Mouse (Mus musculus) hindbrain, embryonic 16.5 days (tissue): Measurements from ENCODE around the gene Ovol2. TPM values are rescaled to one million over a fixed set of nuclear protein-coding genes. Genes with fewer than 3 reads are reported as not detected.

Source experiments
- ATAC-seq: fragments of 200-750 bp; cut with Nextera tagmentation; 2 replicates; pipeline ENCODE4 v1.8.0; 2017; ENCODE audit warnings: moderate TSS enrichment, moderate library complexity
- H3K27ac ChIP-seq: fragments of 300-500 bp; sonication (generic); 2 replicates; pipeline ENCODE4 v1.5.1; 2014; ENCODE audit warnings: low read depth, mild to moderate bottlenecking, control low read depth, low read length, moderate library complexity
- H3K27me3 ChIP-seq: fragments of 300-500 bp; sonication (generic); replicated peaks from 2 replicates; pipeline ENCODE4 v1.6.1; 2014; ENCODE audit warnings: low read length; ENCODE audit not compliant: control insufficient read depth, insufficient read depth
- H3K36me3 ChIP-seq: fragments of 300-500 bp; sonication (generic); 2 replicates; pipeline ENCODE4 v1.6.1; 2014; ENCODE audit warnings: mild to moderate bottlenecking, low read length, moderate library complexity, mixed read lengths; ENCODE audit not compliant: control insufficient read depth, insufficient read depth
- H3K4me1 ChIP-seq: fragments of 300-500 bp; sonication (generic); 2 replicates; pipeline ENCODE4 v1.6.1; 2014; ENCODE audit warnings: low read depth, low read length; ENCODE audit not compliant: control insufficient read depth, insufficient read depth
- H3K4me2 ChIP-seq: fragments of 300-500 bp; sonication (generic); 2 replicates; pipeline ENCODE4 v1.6.1; 2014; ENCODE audit warnings: mild to moderate bottlenecking, low read length, control low read depth, moderate library complexity
- H3K4me3 ChIP-seq: fragments of 300-500 bp; sonication (generic); 2 replicates; pipeline ENCODE4 v1.5.1; 2014; ENCODE audit warnings: mild to moderate bottlenecking, low read length, control low read depth, moderate library complexity
- H3K9ac ChIP-seq: fragments of 300-500 bp; sonication (generic); 2 replicates; pipeline ENCODE4 v1.6.1; 2014; ENCODE audit warnings: low read depth, mild to moderate bottlenecking, control low read depth, low read length, moderate library complexity
- H3K9me3 ChIP-seq: fragments of 300-500 bp; sonication (generic); 2 replicates; pipeline ENCODE4 v1.6.1; 2014; ENCODE audit warnings: mild to moderate bottlenecking, low read length, moderate library complexity; ENCODE audit not compliant: control insufficient read depth
- WGBS: fragments of 180-500 bp; shearing (Covaris S2); extraction: QIAGEN DNeasy Blood & Tissue Kit; methylation state at CpG from one replicate; pipeline ENCODE4 v1.1.7; 2014; 5-methylcytosine and 5-hydroxymethylcytosine counted together
- polyA plus RNA-seq: library from polyadenylated mRNA; unstranded; fragments of >200 nt; fragmentation: Nextera tagmentation; extraction: Ambion mirVana; gene quantifications from 2 replicates; pipeline ENCODE4 v1.2.1, GENCODE M21; 2015

Ovol2 gene
- polyA plus RNA-seq, 1 experiment from 2014 or later: not detected

DNA sequence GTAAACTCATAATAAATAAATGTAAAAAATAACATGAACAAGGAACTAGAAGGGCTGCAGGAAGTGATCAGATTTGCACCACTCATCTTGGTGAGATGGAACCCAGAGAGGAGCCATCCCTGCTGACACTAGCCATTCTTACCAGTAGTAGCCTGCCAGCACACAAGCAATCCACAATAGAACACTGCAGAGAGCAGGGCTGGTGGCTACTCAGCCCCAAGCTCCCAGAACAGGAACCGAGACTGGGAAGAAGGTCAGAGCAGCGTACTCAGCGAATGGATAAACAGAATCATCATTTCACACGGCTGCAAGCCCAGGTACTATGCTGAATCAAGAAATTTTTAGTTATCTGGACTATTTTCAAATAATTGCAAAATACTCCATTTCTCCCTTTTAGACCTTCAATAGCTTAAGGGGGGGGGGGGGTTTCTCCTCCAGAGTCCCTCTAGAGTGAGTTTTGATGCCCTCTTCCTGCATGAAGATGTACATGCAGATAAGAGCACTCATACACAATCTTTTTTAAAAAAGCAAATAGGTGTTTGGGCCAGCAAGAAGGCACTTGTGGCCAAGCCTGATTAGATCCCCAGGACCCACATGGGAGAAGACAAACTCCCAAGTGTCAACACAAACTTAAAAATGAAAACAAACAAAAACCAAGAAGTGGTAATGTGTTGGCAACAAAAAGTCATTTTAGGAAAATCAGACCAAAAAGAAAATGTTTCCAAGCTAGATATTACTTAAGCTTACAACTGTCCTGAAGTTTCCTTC lies 65.8 kb downstream of the Ovol2 start:
- Histone ChIP-seq H3K36me3 (no peaks in the 10 kb centered on the region), H3K27ac (no peak overlapping the region), H3K9me3 (no peaks in the 10 kb centered on the region), H3K27me3 (no peaks in the 10 kb centered on the region), H3K4me3 (no peak overlapping the region), H3K4me1 (peaks cover 19% of the 10 kb centered on the region), H3K4me2 (no peak overlapping the region), H3K9ac (no peak overlapping the region)
- WGBS: 43% methylated on average over 4 of the region's 4 CpGs
- no peak for ATAC-seq

DNA sequence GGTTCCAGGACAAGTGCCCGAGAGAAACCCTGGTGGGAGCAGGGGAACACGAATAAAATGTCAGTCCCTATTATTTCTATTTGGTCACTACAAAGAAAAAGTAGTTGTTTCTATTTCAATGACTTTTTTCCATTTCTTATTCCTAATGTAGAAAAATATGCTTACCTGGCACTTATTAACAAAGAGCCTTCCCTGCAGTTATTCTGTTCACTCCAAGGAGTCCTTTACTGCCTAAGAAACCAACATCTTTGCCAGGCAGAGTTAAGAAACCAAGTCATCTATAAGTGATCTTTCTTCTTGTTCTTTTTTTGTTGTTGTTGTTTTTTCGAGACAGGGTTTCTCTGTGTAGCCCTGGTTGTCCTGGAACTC lies 66.8 kb downstream of the Ovol2 start:
- no peaks in the 10 kb centered on the region for H3K9me3 ChIP-seq
- H3K4me1 ChIP-seq: peaks cover 19% of the 10 kb centered on the region
- no peak overlapping the region for H3K27ac ChIP-seq
- ATAC-seq: no peak
- H3K4me2 ChIP-seq: no peak overlapping the region
- peaks cover 3% of the 10 kb centered on the region; the same call in 1 of the 2 replicates for H3K36me3 ChIP-seq
- H3K9ac ChIP-seq: no peak overlapping the region
- WGBS: 78% methylated on average over 3 of the region's 3 CpGs
- H3K4me3 ChIP-seq: no peak overlapping the region
- no peaks in the 10 kb centered on the region for H3K27me3 ChIP-seq

DNA sequence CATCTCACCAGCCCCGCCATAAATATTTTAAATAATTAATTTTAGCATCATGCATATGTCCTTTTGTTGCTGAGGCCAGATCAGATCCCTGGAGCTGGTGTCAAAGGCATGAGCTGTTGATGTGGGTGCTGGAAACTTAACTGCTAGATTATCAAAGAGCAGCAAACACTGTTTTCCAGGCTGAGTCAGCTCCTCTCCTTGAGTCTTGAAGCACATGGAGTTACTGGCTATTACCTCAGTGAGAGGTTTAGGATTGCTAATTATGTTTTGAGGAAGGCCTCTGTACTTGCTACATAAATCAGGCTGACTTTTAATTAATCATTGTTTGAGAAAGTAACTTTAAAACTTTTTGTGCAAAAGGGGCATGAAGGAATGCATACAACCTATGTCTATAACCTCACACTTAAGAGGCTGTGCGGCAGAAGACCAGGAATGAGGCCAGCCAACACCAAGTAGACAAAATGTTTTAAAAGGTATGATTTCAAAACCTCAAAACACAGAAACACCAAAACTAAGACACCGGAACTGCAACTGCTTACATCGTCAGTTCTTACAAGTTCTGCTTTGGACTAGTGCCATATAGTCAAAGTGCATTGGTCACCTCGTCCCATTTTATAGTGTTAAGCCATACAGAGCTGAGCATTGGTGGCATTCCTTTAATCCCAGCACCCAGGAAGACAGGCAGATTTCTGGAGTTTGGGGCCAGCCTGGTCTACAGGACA lies 67.4 kb downstream of the Ovol2 start:
- H3K36me3 ChIP-seq: peaks cover 3% of the 10 kb centered on the region; the same call in 1 of the 2 replicates
- H3K27me3 ChIP-seq: no peaks in the 10 kb centered on the region
- H3K9me3 ChIP-seq: no peaks in the 10 kb centered on the region
- H3K27ac ChIP-seq: no peak overlapping the region
- WGBS: 73% methylated on average over 5 of the region's 5 CpGs
- ATAC-seq: no peak
- H3K9ac ChIP-seq: no peak overlapping the region
- H3K4me1 ChIP-seq: peaks cover 19% of the 10 kb centered on the region
- no peak overlapping the region for H3K4me3 ChIP-seq
- H3K4me2 ChIP-seq: no peak overlapping the region

DNA sequence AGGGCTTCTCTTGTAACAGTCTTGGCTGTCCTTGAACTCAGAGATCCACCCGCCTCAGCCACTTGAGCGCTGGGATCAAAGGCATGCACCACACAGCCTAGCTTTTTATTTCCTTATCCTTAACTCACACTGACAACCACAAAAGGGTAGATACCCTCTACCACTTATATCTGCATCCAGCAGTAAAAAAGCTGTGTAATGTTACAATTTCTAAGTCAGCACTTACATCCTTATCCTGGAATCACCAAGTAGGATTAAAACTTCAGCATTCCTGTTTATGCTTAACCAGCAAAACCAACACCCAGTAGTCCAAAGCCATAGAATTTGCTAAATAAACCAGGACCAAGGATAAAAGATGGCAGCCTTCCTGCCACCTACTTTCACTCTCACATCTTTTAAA lies 69.1 kb downstream of the Ovol2 start:
- H3K27ac ChIP-seq: no peak overlapping the region
- H3K9ac ChIP-seq: no peak overlapping the region
- H3K9me3 ChIP-seq: no peaks in the 10 kb centered on the region
- peaks cover 13% of the 10 kb centered on the region; the same call in 1 of the 2 replicates for H3K36me3 ChIP-seq
- H3K4me3 ChIP-seq: no peak overlapping the region
- H3K4me1 ChIP-seq: peaks cover 3% of the 10 kb centered on the region
- no peak overlapping the region for H3K4me2 ChIP-seq
- 89% methylated on average over 2 of the region's 2 CpGs for WGBS
- ATAC-seq: no peak
- no peaks in the 10 kb centered on the region for H3K27me3 ChIP-seq

Other genes starting within 250 kb of the Ovol2 start
- 12.4 and 14.9 TPM in 2 replicates for gene Mgme1, start 61.5 kb downstream of the Ovol2 start, polyA plus RNA-seq
- 68.0 and 72.8 TPM in 2 replicates for gene Snx5, start 61.2 kb downstream of the Ovol2 start, polyA plus RNA-seq
- 23.2 and 29.5 TPM in 2 replicates for gene Kat14, start 36.8 kb upstream of the Ovol2 start, polyA plus RNA-seq
- gene Pet117, start 36.9 kb upstream of the Ovol2 start, polyA plus RNA-seq: 1.3 and 2.2 TPM in 2 replicates
- gene Dzank1, start 195.3 kb upstream of the Ovol2 start, polyA plus RNA-seq: 18.2 and 20.1 TPM in 2 replicates
- 21.5 and 23.9 TPM in 2 replicates for gene Polr3f, start 195.6 kb upstream of the Ovol2 start, polyA plus RNA-seq
- gene Rbbp9, start 218.7 kb upstream of the Ovol2 start, polyA plus RNA-seq: 53.8 and 54.5 TPM in 2 replicates
- gene Sec23b, start 224.1 kb upstream of the Ovol2 start, polyA plus RNA-seq: 67.1 and 70.9 TPM in 2 replicates